ENCODE assay signal across 13 mouse cellular contexts in the genomic region with DNA sequence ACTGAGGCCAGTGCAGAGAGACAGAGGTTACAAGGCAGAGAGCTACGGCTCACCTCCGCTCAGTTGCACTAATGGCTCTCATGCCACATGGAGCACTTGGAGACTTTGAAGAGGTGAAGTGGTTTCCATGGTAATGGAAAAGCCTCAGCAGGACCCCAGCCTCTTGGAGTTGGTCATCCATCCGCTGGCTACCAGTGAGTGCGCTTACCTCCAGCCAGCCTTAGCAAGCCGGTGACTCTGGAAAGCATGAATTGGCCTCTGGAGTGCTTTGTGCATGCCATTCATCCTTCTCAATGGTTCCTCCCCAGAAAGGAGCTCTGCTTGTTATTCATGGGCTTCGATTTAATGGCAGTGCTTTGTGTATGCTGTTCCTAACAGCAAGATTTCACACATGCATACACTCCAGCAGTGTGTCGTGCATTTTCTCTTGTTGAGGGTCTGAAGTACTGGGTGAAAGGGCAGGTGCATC.
DNase-seq lines count a peak whose midpoint lies in the region; ATAC-seq lines count a peak whose summit lies in the region.
"Had no signal": no experiment of that assay in that cellular context is flagged by ENCODE, and none has a peak within 500 bp of the region (broad histone marks: within the 10 kb centered on the region; RNA-seq: fewer than 3 reads in every experiment).

No protein-coding gene starts in this region.

- H3K4me2 ChIP-seq in intestine, embryonic 14.5 days (ENCODE audit: low read length): no peak overlapping the region
- H3K4me2 ChIP-seq in intestine, embryonic 16.5 days (ENCODE audit: low read depth, low read length): no peak overlapping the region
- H3K4me2 ChIP-seq in forebrain, embryonic 16.5 days (ENCODE audit: low read length): no peak overlapping the region
- no peak overlapping the region for H3K4me2 ChIP-seq in midbrain, embryonic 11.5 days
- H3K4me2 ChIP-seq in neural tube, embryonic 15.5 days: no peak overlapping the region; the same call in 1 of the 2 replicates

- H3K9me3 ChIP-seq in intestine, embryonic 14.5 days (ENCODE audit: control insufficient read depth, low read length): no peaks in the 10 kb centered on the region
- no peaks in the 10 kb centered on the region for H3K9me3 ChIP-seq in intestine, embryonic 16.5 days (ENCODE audit: control insufficient read depth, low read length)
- no peaks in the 10 kb centered on the region for H3K9me3 ChIP-seq in forebrain, embryonic 16.5 days (ENCODE audit: control insufficient read depth, low read length)
- no peaks in the 10 kb centered on the region for H3K9me3 ChIP-seq in midbrain, embryonic 11.5 days (ENCODE audit: control insufficient read depth, low read length)
- no peaks in the 10 kb centered on the region for H3K9me3 ChIP-seq in neural tube, embryonic 15.5 days (replicated peaks)

- 66% methylated on average over 7 of the region's 7 CpGs for WGBS in intestine, embryonic 14.5 days
- 70% methylated on average over 7 of the region's 7 CpGs for whole genome bisulfite sequencing in intestine, embryonic 16.5 days
- WGBS in forebrain, embryonic 16.5 days: 9% methylated on average over 7 of the region's 7 CpGs
- WGBS in midbrain, embryonic 11.5 days: 13% methylated on average over 7 of the region's 7 CpGs
- WGBS in neural tube, embryonic 15.5 days: 22% methylated on average over 7 of the region's 7 CpGs

- no peak overlapping the region for H3K4me3 ChIP-seq in intestine, embryonic 14.5 days (ENCODE audit: low read depth, low read length)
- H3K4me3 ChIP-seq in intestine, embryonic 16.5 days (ENCODE audit: low read length): no peak overlapping the region
- H3K4me3 ChIP-seq in forebrain, embryonic 16.5 days (replicated peaks; ENCODE audit: low read length): no peak overlapping the region
- H3K4me3 ChIP-seq in midbrain, embryonic 11.5 days (ENCODE audit: low read depth, low read length): no peak overlapping the region
- no peak overlapping the region for H3K4me3 ChIP-seq in neural tube, embryonic 15.5 days (replicated peaks)

- H3K27me3 ChIP-seq in intestine, embryonic 14.5 days (replicated peaks; ENCODE audit: control insufficient read depth, insufficient read depth, low read length): no peaks in the 10 kb centered on the region
- H3K27me3 ChIP-seq in intestine, embryonic 16.5 days (replicated peaks; ENCODE audit: control insufficient read depth, insufficient read depth, low read length): no peaks in the 10 kb centered on the region
- no peaks in the 10 kb centered on the region for H3K27me3 ChIP-seq in forebrain, embryonic 16.5 days (replicated peaks; ENCODE audit: control insufficient read depth, insufficient read depth, low read length)
- H3K27me3 ChIP-seq in midbrain, embryonic 11.5 days (ENCODE audit: control insufficient read depth, insufficient read depth, low read length): no peaks in the 10 kb centered on the region
- no peaks in the 10 kb centered on the region for H3K27me3 ChIP-seq in neural tube, embryonic 15.5 days (replicated peaks)

- H3K4me1 ChIP-seq in intestine, embryonic 14.5 days (replicated peaks; ENCODE audit: control insufficient read depth, insufficient read depth, low read length): no peaks in the 10 kb centered on the region
- no peaks in the 10 kb centered on the region for H3K4me1 ChIP-seq in intestine, embryonic 16.5 days (ENCODE audit: control insufficient read depth, insufficient read depth, low read length)
- H3K4me1 ChIP-seq in forebrain, embryonic 16.5 days (replicated peaks; ENCODE audit: control insufficient read depth, insufficient read depth, low read length): peaks cover 18% of the 10 kb centered on the region
- H3K4me1 ChIP-seq in midbrain, embryonic 11.5 days (ENCODE audit: control insufficient read depth, insufficient read depth, low read length): peaks cover 19% of the 10 kb centered on the region
- H3K4me1 ChIP-seq in neural tube, embryonic 15.5 days: peaks cover 28% of the 10 kb centered on the region

- no peak overlapping the region for H3K9ac ChIP-seq in intestine, embryonic 14.5 days (ENCODE audit: low read length)
- no peak overlapping the region for H3K9ac ChIP-seq in intestine, embryonic 16.5 days (ENCODE audit: low read depth, low read length)
- H3K9ac ChIP-seq in forebrain, embryonic 16.5 days (replicated peaks; ENCODE audit: low read depth, low read length): no peak overlapping the region
- no peak overlapping the region for H3K9ac ChIP-seq in midbrain, embryonic 11.5 days (ENCODE audit: low read length)
- H3K9ac ChIP-seq in neural tube, embryonic 15.5 days (replicated peaks): no peak overlapping the region

- peak; percentile 41 for DNase-seq in intestine, embryonic 14.5 days (ENCODE audit: low spot score)
- DNase-seq in midbrain, embryonic 11.5 days (ENCODE audit: low spot score, missing footprints): no peak
- DNase-seq in right cerebral cortex, postnatal 36 days (ENCODE audit: low spot score in 2 of 2): no peak
- no peak for DNase-seq in right cerebral cortex, adult 18-20 months
- no peak for DNase-seq in adipocyte (ENCODE audit: low spot score)
- DNase-seq: heart, adult 18-20 months; heart, postnatal 4 days; thymus, postnatal 14 days had no signal

- no peak overlapping the region for H3K27ac ChIP-seq in intestine, embryonic 14.5 days (ENCODE audit: low read depth)
- H3K27ac ChIP-seq in intestine, embryonic 16.5 days (ENCODE audit: low read length): no peak overlapping the region
- no peak overlapping the region for H3K27ac ChIP-seq in forebrain, embryonic 16.5 days (ENCODE audit: low read length)
- no peak overlapping the region for H3K27ac ChIP-seq in midbrain, embryonic 11.5 days (ENCODE audit: low read depth, low read length)
- H3K27ac ChIP-seq in neural tube, embryonic 15.5 days (replicated peaks): no peak overlapping the region
- H3K27ac ChIP-seq: kidney, postnatal 0 days had no signal

- H3K36me3 ChIP-seq in intestine, embryonic 14.5 days (ENCODE audit: control insufficient read depth, insufficient read depth, low read length): no peaks in the 10 kb centered on the region
- H3K36me3 ChIP-seq in intestine, embryonic 16.5 days (ENCODE audit: control insufficient read depth, insufficient read depth, low read length): no peaks in the 10 kb centered on the region
- no peaks in the 10 kb centered on the region for H3K36me3 ChIP-seq in forebrain, embryonic 16.5 days (ENCODE audit: control insufficient read depth, insufficient read depth)
- H3K36me3 ChIP-seq in midbrain, embryonic 11.5 days (ENCODE audit: control insufficient read depth, insufficient read depth, low read length): no peaks in the 10 kb centered on the region
- no peaks in the 10 kb centered on the region for H3K36me3 ChIP-seq in neural tube, embryonic 15.5 days

- ATAC-seq in intestine, embryonic 14.5 days (replicated peaks; ENCODE audit: low FRiP score, low TSS enrichment, low read depth): no peak
- no peak for ATAC-seq in intestine, embryonic 16.5 days
- ATAC-seq in forebrain, embryonic 16.5 days: peak; percentile 77
- peak; percentile 87 for ATAC-seq in midbrain, embryonic 11.5 days (ENCODE audit: low FRiP score)
- ATAC-seq in neural tube, embryonic 15.5 days (ENCODE audit: low FRiP score): peak; percentile 68
- ATAC-seq: lung, postnatal 0 days had no signal

Comparison
In these comparisons a context has a peak if more than half of its experiments do, and no peak if none do; other contexts are left out.
1. ATAC-seq: peak in forebrain, embryonic 16.5 days (single experiment), midbrain, embryonic 11.5 days (single experiment) and neural tube, embryonic 15.5 days (single experiment); none in intestine, embryonic 14.5 days (single experiment) and intestine, embryonic 16.5 days (single experiment).